In the genomic region with DNA sequence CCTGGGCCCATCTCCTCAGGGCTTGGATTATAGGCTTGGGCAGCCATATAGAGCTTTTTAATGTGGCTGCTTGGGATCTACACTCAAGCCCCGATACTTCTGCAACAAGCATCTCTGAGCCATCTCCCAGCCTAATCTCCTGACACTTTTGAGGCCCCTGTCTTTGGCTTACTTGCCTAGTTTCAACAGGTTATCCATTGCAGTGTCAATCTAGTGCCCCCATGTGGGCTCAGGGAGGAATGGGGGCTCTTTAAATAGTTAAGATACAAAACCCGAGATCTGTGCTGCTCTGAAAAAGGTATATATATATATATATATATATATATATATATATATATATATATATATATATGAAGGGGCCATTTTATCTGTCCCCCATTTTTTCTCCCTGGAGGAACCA, we compare ENCODE assay signal across 18 mouse cellular contexts.
DNase-seq lines count a peak whose midpoint lies in the region; ATAC-seq and TF ChIP-seq lines count a peak whose summit lies in the region.
"Had no signal": no experiment of that assay in that cellular context is flagged by ENCODE, and none has a peak within 500 bp of the region (broad histone marks: within the 10 kb centered on the region; RNA-seq: fewer than 3 reads in every experiment).

No protein-coding gene starts in this region.

- H3K27ac ChIP-seq in gastrocnemius, adult 2 months: no peak overlapping the region
- no peak overlapping the region for H3K27ac ChIP-seq in lung, postnatal 0 days (ENCODE audit: low read length)
- H3K27ac ChIP-seq: embryonic facial prominence, embryonic 12.5 days; heart, embryonic 15.5 days; left cerebral cortex, adult 2 months; limb, embryonic 15.5 days had no signal

- no peak for DNase-seq in gastrocnemius, adult 2 months
- DNase-seq in gastrocnemius, adult 18-20 months (ENCODE audit: low spot score): no peak
- DNase-seq in lung, postnatal 0 days (ENCODE audit: low spot score): no peak
- no peak for DNase-seq in lung, postnatal 10 days
- DNase-seq in brain, embryonic 14.5 days (ENCODE audit: low read depth): peak; percentile 17
- peak; percentile 11 for DNase-seq in retina, postnatal 1 day
- DNase-seq in cerebellum, adult 11 months: no peak
- DNase-seq: adrenal gland, postnatal 14 days; cerebellum, adult 18-20 months; gastrocnemius, postnatal 25 days; kidney, postnatal 14 days; right cerebral cortex, postnatal 25 days; thymus, postnatal 25 days had no signal

- intact Hi-C loops in gastrocnemius, adult 2 months (cut with DNase I): no loop called here

- H3K4me3 ChIP-seq in gastrocnemius, adult 2 months: no peak overlapping the region
- H3K4me3 ChIP-seq in lung, postnatal 0 days (ENCODE audit: low read depth, low read length): no peak overlapping the region
- H3K4me3 ChIP-seq: embryonic facial prominence, embryonic 12.5 days; heart, embryonic 15.5 days; left cerebral cortex, adult 2 months; limb, embryonic 15.5 days had no signal

- H3K27me3 ChIP-seq in lung, postnatal 0 days (replicated peaks; ENCODE audit: insufficient read depth, low read length): no peaks in the 10 kb centered on the region
- H3K27me3 ChIP-seq: embryonic facial prominence, embryonic 12.5 days; heart, embryonic 15.5 days; limb, embryonic 15.5 days had no signal

- 25% methylated on average over 2 of the region's 2 CpGs for WGBS in lung, postnatal 0 days

- no peak for TF ChIP-seq POLR2A in brain, embryonic 14.5 days (IDR thresholded peaks at IDR 0.05; ENCODE audit: borderline replicate concordance, extremely low read depth, insufficient read depth, insufficient read length, poor library complexity, severe bottlenecking)

- H3K4me2 ChIP-seq in lung, postnatal 0 days (replicated peaks; ENCODE audit: low read depth, low read length): no peak overlapping the region
- H3K4me2 ChIP-seq: embryonic facial prominence, embryonic 12.5 days; heart, embryonic 15.5 days; limb, embryonic 15.5 days had no signal

- no peaks in the 10 kb centered on the region for H3K9me3 ChIP-seq in lung, postnatal 0 days (ENCODE audit: low read length)
- H3K9me3 ChIP-seq: embryonic facial prominence, embryonic 12.5 days; heart, embryonic 15.5 days; limb, embryonic 15.5 days had no signal

- no peaks in the 10 kb centered on the region for H3K4me1 ChIP-seq in lung, postnatal 0 days (ENCODE audit: insufficient read depth, low read depth, low read length)
- H3K4me1 ChIP-seq: embryonic facial prominence, embryonic 12.5 days; heart, embryonic 15.5 days; limb, embryonic 15.5 days had no signal

- no peak overlapping the region for H3K9ac ChIP-seq in lung, postnatal 0 days (replicated peaks; ENCODE audit: low read depth)
- H3K9ac ChIP-seq: embryonic facial prominence, embryonic 12.5 days; heart, embryonic 15.5 days; limb, embryonic 15.5 days had no signal

- TF ChIP-seq EP300 in lung, postnatal 0 days (IDR thresholded peaks at IDR 0.05): no peak

- TF ChIP-seq CTCF in gastrocnemius, adult 2 months (IDR thresholded peaks at IDR 0.05): peak; percentile 38
- peak; percentile 44 for TF ChIP-seq CTCF in lung, postnatal 0 days (IDR thresholded peaks at IDR 0.05)
- peak; percentile 35; the same call in 1 of the 2 replicates for TF ChIP-seq CTCF in brain, embryonic 14.5 days (IDR thresholded peaks at IDR 0.05; ENCODE audit: borderline replicate concordance, extremely low read depth, insufficient read depth, insufficient read length)

- ATAC-seq in lung, postnatal 0 days: no peak
- ATAC-seq in megakaryocyte, adult 5-6 weeks (ENCODE audit: poor library complexity, severe bottlenecking): no peak

- no peaks in the 10 kb centered on the region for H3K36me3 ChIP-seq in lung, postnatal 0 days (ENCODE audit: insufficient read depth, low read length)
- H3K36me3 ChIP-seq: embryonic facial prominence, embryonic 12.5 days; heart, embryonic 15.5 days; limb, embryonic 15.5 days had no signal

Comparison
In these comparisons a context has a peak if more than half of its experiments do, and no peak if none do; other contexts are left out.
1. DNase-seq: peak in brain, embryonic 14.5 days (single experiment) and retina, postnatal 1 day (single experiment); none in gastrocnemius, adult 2 months (single experiment), gastrocnemius, adult 18-20 months (single experiment), lung, postnatal 0 days (single experiment), lung, postnatal 10 days (single experiment) and cerebellum, adult 11 months (single experiment).
2. Peak in every context shown above with its lines, with median percentiles within 50 percentile points of each other: CTCF ChIP-seq.